Mouse (Mus musculus): ENCODE measurements at regions not wholly inside any gene's neighbourhood (a gene's known extent, or its start where the extent isn't known, plus 50 kb on each side); places are given as distances from the start of the nearest gene placed in this dataset.

- Histone ChIP-seq H3K27me3 (ENCODE audit: control insufficient read depth, insufficient read depth, low read length) (no peaks in the 10 kb centered on the region), H3K36me3 (ENCODE audit: control insufficient read depth, insufficient read depth, low read length) (no peaks in the 10 kb centered on the region), H3K4me1 (ENCODE audit: control insufficient read depth, insufficient read depth, low read length) (no peaks in the 10 kb centered on the region), H3K9me3 (ENCODE audit: control insufficient read depth, low read length) (no peaks in the 10 kb centered on the region), H3K4me3 (ENCODE audit: low read depth, low read length) (no peak overlapping the region), H3K27ac (ENCODE audit: low read depth, low read length) (no peak overlapping the region), H3K4me2 (no peak overlapping the region), H3K9ac (ENCODE audit: low read length) (no peak overlapping the region)
- WGBS: 79% methylated on average over 3 of the region's 3 CpGs
- DNase-seq (ENCODE audit: low spot score, missing footprints) (no peak), ATAC-seq (ENCODE audit: low FRiP score) (no peak)
Observed at GRCm38 (mm10) chr13:19523686-19524085, 96.0 kb downstream of the Epdr1 start.

GRCm38 (mm10) chr13:19517938-19518777 lies 101.6 kb downstream of the Epdr1 start:
- no peak overlapping the region for H3K4me2 ChIP-seq
- H3K4me3 ChIP-seq (ENCODE audit: low read depth, low read length): no peak overlapping the region
- no peak overlapping the region for H3K27ac ChIP-seq (ENCODE audit: low read depth, low read length)
- H3K36me3 ChIP-seq (ENCODE audit: control insufficient read depth, insufficient read depth, low read length): no peaks in the 10 kb centered on the region
- H3K4me1 ChIP-seq (ENCODE audit: control insufficient read depth, insufficient read depth, low read length): no peaks in the 10 kb centered on the region
- peak; percentile 51 for DNase-seq (ENCODE audit: low spot score, missing footprints)
- WGBS: 90% methylated on average over 9 of the region's 9 CpGs
- no peaks in the 10 kb centered on the region for H3K27me3 ChIP-seq (ENCODE audit: control insufficient read depth, insufficient read depth, low read length)
- H3K9me3 ChIP-seq (ENCODE audit: control insufficient read depth, low read length): no peaks in the 10 kb centered on the region
- no peak for ATAC-seq (ENCODE audit: low FRiP score)
- H3K9ac ChIP-seq (ENCODE audit: low read length): no peak overlapping the region

- Histone ChIP-seq H3K4me2 (no peak overlapping the region), H3K27ac (ENCODE audit: low read depth, low read length) (no peak overlapping the region), H3K4me3 (ENCODE audit: low read depth, low read length) (no peak overlapping the region), H3K27me3 (ENCODE audit: control insufficient read depth, insufficient read depth, low read length) (no peaks in the 10 kb centered on the region), H3K36me3 (ENCODE audit: control insufficient read depth, insufficient read depth, low read length) (no peaks in the 10 kb centered on the region), H3K4me1 (ENCODE audit: control insufficient read depth, insufficient read depth, low read length) (no peaks in the 10 kb centered on the region), H3K9ac (ENCODE audit: low read length) (no peak overlapping the region), H3K9me3 (ENCODE audit: control insufficient read depth, low read length) (no peaks in the 10 kb centered on the region)
- WGBS: 80% methylated on average over 3 of the region's 3 CpGs
- ATAC-seq (ENCODE audit: low FRiP score): no peak
- no peak for DNase-seq (ENCODE audit: low spot score, missing footprints)
Observed at GRCm38 (mm10) chr13:19514844-19515555, 104.7 kb downstream of the Epdr1 start.

GRCm38 (mm10) chr13:19506543-19506942 lies 110.9 kb upstream of the Stard3nl start:
- no peaks in the 10 kb centered on the region for H3K27me3 ChIP-seq (ENCODE audit: control insufficient read depth, insufficient read depth, low read length)
- no peak for ATAC-seq (ENCODE audit: low FRiP score)

GRCm38 (mm10) chr13:19504241-19504640 lies 108.6 kb upstream of the Stard3nl start:
- Histone ChIP-seq H3K4me1 (ENCODE audit: control insufficient read depth, insufficient read depth, low read length) (no peaks in the 10 kb centered on the region), H3K9ac (ENCODE audit: low read length) (no peak overlapping the region), H3K36me3 (ENCODE audit: control insufficient read depth, insufficient read depth, low read length) (no peaks in the 10 kb centered on the region), H3K27ac (ENCODE audit: low read depth, low read length) (no peak overlapping the region), H3K27me3 (ENCODE audit: control insufficient read depth, insufficient read depth, low read length) (no peaks in the 10 kb centered on the region), H3K4me3 (ENCODE audit: low read depth, low read length) (no peak overlapping the region), H3K4me2 (no peak overlapping the region), H3K9me3 (ENCODE audit: control insufficient read depth, low read length) (no peaks in the 10 kb centered on the region)
- DNase-seq (ENCODE audit: low spot score, missing footprints) (peak; percentile 82), ATAC-seq (ENCODE audit: low FRiP score) (no peak)

More at GRCm38 (mm10) chr13:19506543-19506942, 110.9 kb upstream of the Stard3nl start:
- 65% methylated on average over 3 of the region's 3 CpGs for WGBS
- H3K4me3 ChIP-seq (ENCODE audit: low read depth, low read length): no peak overlapping the region
- DNase-seq (ENCODE audit: low spot score, missing footprints): peak; percentile 62
- H3K4me2 ChIP-seq: no peak overlapping the region
- no peaks in the 10 kb centered on the region for H3K36me3 ChIP-seq (ENCODE audit: control insufficient read depth, insufficient read depth, low read length)
- H3K4me1 ChIP-seq (ENCODE audit: control insufficient read depth, insufficient read depth, low read length): no peaks in the 10 kb centered on the region
- no peak overlapping the region for H3K27ac ChIP-seq (ENCODE audit: low read depth, low read length)
- no peak overlapping the region for H3K9ac ChIP-seq (ENCODE audit: low read length)
- no peaks in the 10 kb centered on the region for H3K9me3 ChIP-seq (ENCODE audit: control insufficient read depth, low read length)

- Histone ChIP-seq H3K9me3 (ENCODE audit: control insufficient read depth, low read length) (no peaks in the 10 kb centered on the region), H3K9ac (ENCODE audit: low read length) (no peak overlapping the region), H3K4me2 (no peak overlapping the region), H3K27me3 (ENCODE audit: control insufficient read depth, insufficient read depth, low read length) (no peaks in the 10 kb centered on the region), H3K4me3 (ENCODE audit: low read depth, low read length) (no peak overlapping the region), H3K36me3 (ENCODE audit: control insufficient read depth, insufficient read depth, low read length) (no peaks in the 10 kb centered on the region), H3K27ac (ENCODE audit: low read depth, low read length) (no peak overlapping the region), H3K4me1 (ENCODE audit: control insufficient read depth, insufficient read depth, low read length) (no peaks in the 10 kb centered on the region)
- WGBS: 83% methylated on average over 3 of the region's 3 CpGs
- ATAC-seq (ENCODE audit: low FRiP score): no peak
- no peak for DNase-seq (ENCODE audit: low spot score, missing footprints)
Observed at GRCm38 (mm10) chr13:19482198-19482597, 86.6 kb upstream of the Stard3nl start.

- ATAC-seq (ENCODE audit: low FRiP score) (no peak), DNase-seq (ENCODE audit: low spot score, missing footprints) (no peak)
- no peaks in the 10 kb centered on the region for H3K9me3 ChIP-seq (ENCODE audit: control insufficient read depth, low read length)
- no peaks in the 10 kb centered on the region for H3K27me3 ChIP-seq (ENCODE audit: control insufficient read depth, insufficient read depth, low read length)
- H3K9ac ChIP-seq (ENCODE audit: low read length): no peak overlapping the region
- no peaks in the 10 kb centered on the region for H3K36me3 ChIP-seq (ENCODE audit: control insufficient read depth, insufficient read depth, low read length)
- H3K4me1 ChIP-seq (ENCODE audit: control insufficient read depth, insufficient read depth, low read length): no peaks in the 10 kb centered on the region
- no peak overlapping the region for H3K4me3 ChIP-seq (ENCODE audit: low read depth, low read length)
- H3K27ac ChIP-seq (ENCODE audit: low read depth, low read length): no peak overlapping the region
- 88% methylated on average over 10 of the region's 10 CpGs for WGBS
- H3K4me2 ChIP-seq: no peak overlapping the region
Observed at GRCm38 (mm10) chr13:19474041-19474440, 78.4 kb upstream of the Stard3nl start.

GRCm38 (mm10) chr13:19470729-19471128 lies 75.1 kb upstream of the Stard3nl start:
- no peak for ATAC-seq (ENCODE audit: low FRiP score)
- Histone ChIP-seq H3K9ac (ENCODE audit: low read length) (no peak overlapping the region), H3K36me3 (ENCODE audit: control insufficient read depth, insufficient read depth, low read length) (no peaks in the 10 kb centered on the region), H3K9me3 (ENCODE audit: control insufficient read depth, low read length) (no peaks in the 10 kb centered on the region), H3K27me3 (ENCODE audit: control insufficient read depth, insufficient read depth, low read length) (no peaks in the 10 kb centered on the region), H3K4me2 (no peak overlapping the region), H3K4me1 (ENCODE audit: control insufficient read depth, insufficient read depth, low read length) (no peaks in the 10 kb centered on the region), H3K4me3 (ENCODE audit: low read depth, low read length) (no peak overlapping the region), H3K27ac (ENCODE audit: low read depth, low read length) (no peak overlapping the region)
- 82% methylated on average over 1 of the region's 1 CpGs for WGBS
- DNase-seq (ENCODE audit: low spot score, missing footprints): no peak

- H3K4me1 ChIP-seq (ENCODE audit: control insufficient read depth, insufficient read depth, low read length): no peaks in the 10 kb centered on the region
- H3K27ac ChIP-seq (ENCODE audit: low read depth, low read length): no peak overlapping the region
- 81% methylated on average over 5 of the region's 5 CpGs for whole genome bisulfite sequencing
- no peaks in the 10 kb centered on the region for H3K36me3 ChIP-seq (ENCODE audit: control insufficient read depth, insufficient read depth, low read length)
- no peaks in the 10 kb centered on the region for H3K27me3 ChIP-seq (ENCODE audit: control insufficient read depth, insufficient read depth, low read length)
- no peak overlapping the region for H3K4me3 ChIP-seq (ENCODE audit: low read depth, low read length)
- no peak for DNase-seq (ENCODE audit: low spot score, missing footprints)
- no peaks in the 10 kb centered on the region for H3K9me3 ChIP-seq (ENCODE audit: control insufficient read depth, low read length)
- H3K9ac ChIP-seq (ENCODE audit: low read length): no peak overlapping the region
- ATAC-seq (ENCODE audit: low FRiP score): no peak
- no peak overlapping the region for H3K4me2 ChIP-seq
Observed at GRCm38 (mm10) chr13:19466722-19467384, 71.3 kb upstream of the Stard3nl start.

Data from midbrain, embryonic 11.5 days (tissue).